Comparison of ENCODE assay signal across 8 mouse cellular contexts in the genomic region with DNA sequence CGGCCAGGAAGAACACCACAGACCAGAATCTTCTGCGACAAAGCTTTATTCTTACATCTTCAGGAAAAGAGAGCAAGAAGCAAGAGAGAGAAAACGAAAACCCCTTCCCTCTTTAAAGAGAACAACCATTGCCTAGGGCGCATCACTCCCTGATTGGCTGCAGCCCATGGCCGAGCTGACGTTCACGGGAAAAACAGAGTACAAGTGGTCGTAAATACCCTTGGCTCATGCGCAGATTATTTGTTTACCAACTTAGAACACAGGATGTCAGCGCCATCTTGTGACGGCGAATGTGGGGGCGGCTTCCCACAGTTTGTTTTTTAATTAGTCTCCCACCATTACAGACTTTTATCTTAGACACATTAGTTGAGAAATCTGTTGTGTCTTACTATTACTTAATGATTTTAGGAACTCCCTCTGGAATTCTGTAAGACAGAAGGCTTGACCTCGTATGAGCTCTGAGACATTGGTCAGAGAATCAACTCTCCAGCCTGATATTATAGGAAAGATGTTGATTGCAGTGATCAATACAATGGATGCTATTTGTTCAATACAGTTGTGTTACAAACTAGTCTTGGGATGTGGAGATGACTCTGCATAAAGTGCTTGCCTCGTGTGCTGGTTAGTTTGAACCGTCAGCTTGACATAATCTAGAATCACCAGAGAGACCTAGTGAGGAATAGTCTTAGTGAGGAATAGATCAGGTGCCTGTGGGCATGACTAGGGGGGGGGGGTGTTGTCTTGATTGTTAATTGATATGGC. TPM values are rescaled to one million over a fixed set of nuclear protein-coding genes. Genes with fewer than 3 reads are reported as not detected.
DNase-seq lines count a peak whose midpoint lies in the region; ATAC-seq and TF ChIP-seq lines count a peak whose summit lies in the region.
"Not testable (repeated sequence)": the region's sequence is repeated elsewhere in the genome, so short reads cannot be mapped to it uniquely, and the experiment has no call there.

No protein-coding gene starts in this region.

- peak; percentile 10; the same call in 1 of the 2 replicates for TF ChIP-seq CTCF in gastrocnemius, adult 2 months (IDR thresholded peaks at IDR 0.05)
- peak; percentile 15 for TF ChIP-seq CTCF in layer of hippocampus, adult 2 months (conservative IDR thresholded peaks at IDR 0.05)
- peak; percentile 10; the same call in 1 of the 2 replicates for TF ChIP-seq CTCF in stomach, postnatal 0 days (IDR thresholded peaks at IDR 0.05; ENCODE audit: low read depth)

- not testable (repeated sequence) for H3K4me1 ChIP-seq in hindbrain, embryonic 14.5 days (replicated peaks; ENCODE audit: control insufficient read depth, insufficient read depth, low read length); midbrain, embryonic 16.5 days (ENCODE audit: control insufficient read depth, insufficient read depth, low read length); stomach, postnatal 0 days (replicated peaks; ENCODE audit: control insufficient read depth, insufficient read depth)

- not testable (repeated sequence) for H3K36me3 ChIP-seq in hindbrain, embryonic 14.5 days (replicated peaks; ENCODE audit: control insufficient read depth, insufficient read depth); midbrain, embryonic 16.5 days (ENCODE audit: control insufficient read depth, insufficient read depth, low read length); stomach, postnatal 0 days (ENCODE audit: control insufficient read depth, insufficient read depth, low read length)

- peak; percentile 68 for DNase-seq in CD4-positive, CD25-positive, alpha-beta regulatory T cell, adult 2 months (ENCODE audit: low read depth, low spot score)
- peak; percentile 17 for DNase-seq in embryo, embryonic 10.5 days (ENCODE audit: low spot score)
- not testable (repeated sequence) for DNase-seq in gastrocnemius, adult 2 months; hindbrain, embryonic 14.5 days (ENCODE audit: low spot score); layer of hippocampus, adult 2 months (ENCODE audit: low spot score in 2 of 2); stomach, postnatal 0 days (ENCODE audit: low spot score)

- not testable (repeated sequence) for TF ChIP-seq EP300 in stomach, postnatal 0 days (optimal IDR thresholded peaks at IDR 0.05)

- not testable (repeated sequence) for H3K9ac ChIP-seq in hindbrain, embryonic 14.5 days; midbrain, embryonic 16.5 days (ENCODE audit: low read depth, low read length); stomach, postnatal 0 days (ENCODE audit: low read length)

- intact Hi-C loops in gastrocnemius, adult 2 months (cut with DNase I) = not testable (repeated sequence)

- H3K9me3 ChIP-seq in hindbrain, embryonic 14.5 days (ENCODE audit: control insufficient read depth, low read length); midbrain, embryonic 16.5 days (replicated peaks; ENCODE audit: control insufficient read depth, low read length, poor library complexity, severe bottlenecking); stomach, postnatal 0 days (ENCODE audit: control insufficient read depth, low read length): not testable (repeated sequence)

- WGBS in hindbrain, embryonic 14.5 days = 59% methylated on average over 7 of the region's 16 CpGs
- 60% methylated on average over 7 of the region's 16 CpGs for WGBS in midbrain, embryonic 16.5 days
- 57% methylated on average over 7 of the region's 16 CpGs for WGBS in stomach, postnatal 0 days

- H3K27me3 ChIP-seq in hindbrain, embryonic 14.5 days (ENCODE audit: control insufficient read depth, insufficient read depth, low read length); midbrain, embryonic 16.5 days (ENCODE audit: control insufficient read depth, insufficient read depth, low read depth, low read length); stomach, postnatal 0 days (ENCODE audit: control insufficient read depth, insufficient read depth, low read length): not testable (repeated sequence)

- peak overlapping the region; percentile 36 for H3K4me2 ChIP-seq in hindbrain, embryonic 14.5 days (replicated peaks)
- H3K4me2 ChIP-seq in midbrain, embryonic 16.5 days (ENCODE audit: low read length); stomach, postnatal 0 days (replicated peaks; ENCODE audit: low read depth): not testable (repeated sequence)

- not testable (repeated sequence) for H3K27ac ChIP-seq in gastrocnemius, adult 2 months; hindbrain, embryonic 14.5 days; layer of hippocampus, adult 2 months; midbrain, embryonic 16.5 days (ENCODE audit: low read length); stomach, postnatal 0 days (replicated peaks)

- not testable (repeated sequence) for H3K4me3 ChIP-seq in gastrocnemius, adult 2 months; hindbrain, embryonic 14.5 days (replicated peaks; ENCODE audit: low read length); layer of hippocampus, adult 2 months; midbrain, embryonic 16.5 days (ENCODE audit: low read depth, low read length); stomach, postnatal 0 days (ENCODE audit: low read depth, low read length)

- ATAC-seq in hindbrain, embryonic 14.5 days (ENCODE audit: low FRiP score) = peak; percentile 57; the same call in 1 of the 2 replicates
- peak; percentile 38 for ATAC-seq in megakaryocyte, adult 5-6 weeks (ENCODE audit: poor library complexity, severe bottlenecking)
- 0 out of 2 replicates have a peak, but pooled peaks have one; percentile 36 for ATAC-seq in midbrain, embryonic 16.5 days
- ATAC-seq in stomach, postnatal 0 days (ENCODE audit: low FRiP score, low TSS enrichment) = not testable (repeated sequence)

RNA-seq across cellular contexts. Expression of gene Mbnl1, which starts 22.3 kb away (rescaled TPM):
- 100 to 1,000 TPM; 495 to 592 TPM for total RNA-seq in gastrocnemius, adult 2 months (2021)
- polyA plus RNA-seq in hindbrain, embryonic 14.5 days (2014; fragmentation: Nextera tagmentation; extraction: Ambion mirVana) = 63.2 TPM in 2 replicates
- 100 to 1,000 TPM; 121 to 127 TPM for total RNA-seq in layer of hippocampus, adult 2 months (2021)
- 716 and 772 TPM in 2 replicates for total RNA-seq in megakaryocyte, adult 5-6 weeks (2015)
- 1,073 and 1,122 TPM in 2 replicates for total RNA-seq in megakaryocyte, adult 5-6 weeks (2017)
- 46.8 and 48.7 TPM in 2 replicates for polyA plus RNA-seq in midbrain, embryonic 16.5 days (2015; fragmentation: Nextera tagmentation; extraction: Ambion mirVana)
- 56.0 and 59.7 TPM in 2 replicates for polyA plus RNA-seq in stomach, postnatal 0 days (2015; fragmentation: Nextera tagmentation; extraction: Ambion mirVana)
